Mouse (Mus musculus): Measurements from ENCODE around the gene Txndc15. TPM values are rescaled to one million over a fixed set of nuclear protein-coding genes. Genes with fewer than 3 reads are reported as not detected.

The Txndc15 gene
- polyA plus RNA-seq, 1 experiment from 2014 or later: 99.6 TPM

DNA sequence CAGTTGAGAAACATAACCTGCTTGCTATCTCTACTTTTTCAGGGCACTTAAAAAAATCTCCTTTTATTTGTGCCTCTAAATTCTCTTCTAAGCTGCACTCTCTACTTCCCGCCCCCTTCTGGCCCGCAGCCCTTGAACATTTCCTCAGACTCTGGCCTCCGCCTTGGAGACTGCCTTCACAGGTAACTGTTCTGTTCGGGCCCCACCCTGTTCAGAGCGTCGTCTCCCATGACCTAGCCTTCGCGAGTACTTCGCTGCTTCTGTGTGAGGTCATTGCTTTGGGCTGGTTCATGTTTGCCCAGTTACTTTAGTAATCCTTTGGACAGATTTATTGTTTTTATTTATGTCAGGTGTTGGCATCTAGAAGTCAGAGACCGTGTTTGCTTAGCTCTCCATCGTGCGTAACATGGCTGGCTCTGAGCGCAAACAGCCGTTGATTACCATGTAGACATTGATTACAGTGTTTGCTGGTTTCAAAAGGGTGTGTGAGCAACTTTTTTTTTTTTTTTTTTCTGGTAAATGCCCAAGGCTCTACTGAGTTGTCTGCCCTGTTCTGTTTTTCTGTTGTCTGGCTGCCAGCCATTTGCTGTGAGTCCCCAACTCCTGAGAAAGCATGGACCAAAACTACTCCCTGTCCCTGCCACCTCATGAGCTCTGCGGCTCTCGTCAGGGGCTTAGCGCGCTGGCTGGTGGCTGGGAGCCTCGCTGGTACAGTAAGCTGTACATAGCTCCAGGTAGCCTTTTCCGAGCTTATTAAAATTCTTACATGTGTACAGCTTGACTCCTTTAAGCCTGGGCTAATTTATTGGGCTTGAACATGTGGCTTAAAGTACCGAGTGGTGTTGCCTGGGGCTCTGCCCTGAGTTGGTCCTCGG, 19.4 kb downstream of the Txndc15 start:
- Histone ChIP-seq H3K9ac (replicated peaks) (no peak overlapping the region), H3K36me3 (no peaks in the 10 kb centered on the region), H3K4me2 (replicated peaks) (no peak overlapping the region), H3K27ac (replicated peaks) (no peak overlapping the region), H3K9me3 (no peaks in the 10 kb centered on the region), H3K27me3 (no peaks in the 10 kb centered on the region), H3K4me1 (no peaks in the 10 kb centered on the region), H3K4me3 (no peak overlapping the region)
- 90% methylated on average over 22 of the region's 22 CpGs for WGBS
- no peak for ATAC-seq (ENCODE audit: low FRiP score, low read depth)

DNA sequence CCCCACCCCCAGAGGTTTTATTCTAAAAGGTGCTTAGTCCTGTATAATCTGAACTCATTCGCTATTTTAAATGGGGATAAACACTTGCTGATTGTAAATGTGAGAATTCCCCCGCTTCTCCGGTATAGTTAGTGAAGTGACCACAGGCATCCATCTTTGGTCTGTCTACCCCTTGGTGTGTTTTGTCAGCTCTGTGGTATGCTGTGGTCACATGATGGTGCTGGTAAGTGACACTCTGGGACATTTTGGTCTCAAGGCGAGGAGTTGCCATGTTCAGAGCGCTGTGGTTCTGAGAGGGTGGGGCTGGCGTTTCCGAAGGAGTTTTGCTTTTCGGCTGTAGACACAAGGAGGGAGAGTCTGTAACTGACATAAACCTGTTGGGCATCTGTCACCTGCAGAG, 23.4 kb downstream of the Txndc15 start:
- 93% methylated on average over 8 of the region's 8 CpGs for WGBS
- no peaks in the 10 kb centered on the region for H3K4me1 ChIP-seq
- H3K9me3 ChIP-seq: no peaks in the 10 kb centered on the region

DNA sequence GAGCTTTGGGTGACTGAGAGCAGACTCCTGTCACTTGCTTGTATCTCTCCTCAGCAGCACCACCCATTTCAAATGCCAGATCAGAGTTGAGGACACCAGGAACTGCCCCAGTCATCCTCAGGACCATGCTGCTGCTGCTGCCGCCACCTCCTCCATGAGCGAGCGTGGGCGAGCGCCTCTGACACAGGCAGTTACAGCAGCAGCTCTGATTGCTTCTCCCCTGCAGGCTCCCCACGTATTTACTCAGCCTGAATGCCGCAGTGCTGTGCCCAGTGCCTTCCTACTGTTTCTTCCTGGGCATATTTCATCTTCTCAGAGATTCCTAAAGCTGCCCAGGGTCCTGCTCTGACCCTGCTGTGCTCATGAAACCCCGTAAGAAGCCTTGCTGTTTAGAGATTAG, 27.9 kb downstream of the Txndc15 start:
- no peaks in the 10 kb centered on the region for H3K36me3 ChIP-seq
- no peaks in the 10 kb centered on the region for H3K9me3 ChIP-seq
- H3K4me2 ChIP-seq (replicated peaks): no peak overlapping the region
- no peak overlapping the region for H3K9ac ChIP-seq (replicated peaks)
- H3K27me3 ChIP-seq: no peaks in the 10 kb centered on the region
- 71% methylated on average over 8 of the region's 8 CpGs for WGBS
- H3K4me1 ChIP-seq: no peaks in the 10 kb centered on the region
- H3K27ac ChIP-seq (replicated peaks): no peak overlapping the region
- H3K4me3 ChIP-seq: no peak overlapping the region
- no peak for ATAC-seq (ENCODE audit: low FRiP score, low read depth)

More for the DNA sequence above, 23.4 kb downstream of the Txndc15 start:
- ATAC-seq (ENCODE audit: low FRiP score, low read depth): no peak
- H3K27ac ChIP-seq (replicated peaks): no peak overlapping the region
- no peak overlapping the region for H3K9ac ChIP-seq (replicated peaks)
- no peaks in the 10 kb centered on the region for H3K36me3 ChIP-seq
- no peak overlapping the region for H3K4me2 ChIP-seq (replicated peaks)
- H3K4me3 ChIP-seq: no peak overlapping the region
- no peaks in the 10 kb centered on the region for H3K27me3 ChIP-seq

DNA sequence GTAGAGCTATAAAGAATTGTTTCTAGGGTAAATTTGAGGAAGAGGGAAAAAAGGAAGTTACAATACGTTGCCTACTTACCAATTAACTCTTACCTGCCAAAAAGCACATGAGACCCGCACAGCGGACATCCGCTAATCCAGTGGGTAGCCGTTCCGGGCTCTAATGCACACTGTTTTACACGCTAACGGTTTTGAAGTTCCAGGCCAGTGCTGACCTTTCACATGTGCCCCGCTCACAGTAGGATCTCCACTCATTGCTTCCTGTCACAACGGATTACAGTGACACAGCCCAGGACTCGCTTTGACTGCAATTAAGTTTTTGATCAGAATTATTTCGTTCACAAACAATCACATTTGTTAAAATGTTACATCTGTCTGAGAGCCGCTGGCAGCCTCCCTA, 39.9 kb downstream of the Txndc15 start:
- no peak for ATAC-seq (ENCODE audit: low FRiP score, low read depth)
- Histone ChIP-seq H3K9ac (replicated peaks) (no peak overlapping the region), H3K9me3 (no peaks in the 10 kb centered on the region), H3K27me3 (no peaks in the 10 kb centered on the region), H3K4me3 (no peak overlapping the region), H3K27ac (replicated peaks) (no peak overlapping the region), H3K4me1 (peaks cover 16% of the 10 kb centered on the region), H3K36me3 (no peaks in the 10 kb centered on the region), H3K4me2 (replicated peaks) (no peak overlapping the region)
- 78% methylated on average over 13 of the region's 13 CpGs for WGBS

DNA sequence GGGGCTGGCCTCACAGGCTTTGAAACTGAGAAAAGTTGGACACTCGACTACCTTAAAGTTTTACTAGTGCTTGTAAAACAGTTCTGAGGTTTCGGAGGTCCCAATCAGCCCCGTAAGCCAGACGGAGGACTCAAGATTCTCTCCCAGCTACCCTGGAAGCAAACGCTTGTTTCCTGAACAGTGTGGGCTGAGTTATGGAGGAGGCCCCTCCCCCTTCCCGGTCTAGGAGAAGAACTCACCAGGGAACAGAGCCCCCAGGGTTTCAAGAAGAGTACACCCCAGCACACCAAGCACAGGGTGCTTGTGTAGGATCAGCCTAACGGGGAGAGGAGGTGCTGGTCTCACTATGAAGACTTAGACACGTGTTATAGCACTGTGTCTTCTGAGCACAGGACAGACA, 42.3 kb downstream of the Txndc15 start:
- ATAC-seq (ENCODE audit: low FRiP score, low read depth): no peak
- Histone ChIP-seq H3K27me3 (no peaks in the 10 kb centered on the region), H3K4me1 (peaks cover 11% of the 10 kb centered on the region), H3K4me2 (replicated peaks) (no peak overlapping the region), H3K4me3 (no peak overlapping the region), H3K9me3 (no peaks in the 10 kb centered on the region), H3K9ac (replicated peaks) (0 out of 2 replicates have a peak overlapping the region, but pooled peaks have one; percentile 16), H3K27ac (replicated peaks) (no peak overlapping the region), H3K36me3 (no peaks in the 10 kb centered on the region)
- WGBS: 46% methylated on average over 8 of the region's 8 CpGs

DNA sequence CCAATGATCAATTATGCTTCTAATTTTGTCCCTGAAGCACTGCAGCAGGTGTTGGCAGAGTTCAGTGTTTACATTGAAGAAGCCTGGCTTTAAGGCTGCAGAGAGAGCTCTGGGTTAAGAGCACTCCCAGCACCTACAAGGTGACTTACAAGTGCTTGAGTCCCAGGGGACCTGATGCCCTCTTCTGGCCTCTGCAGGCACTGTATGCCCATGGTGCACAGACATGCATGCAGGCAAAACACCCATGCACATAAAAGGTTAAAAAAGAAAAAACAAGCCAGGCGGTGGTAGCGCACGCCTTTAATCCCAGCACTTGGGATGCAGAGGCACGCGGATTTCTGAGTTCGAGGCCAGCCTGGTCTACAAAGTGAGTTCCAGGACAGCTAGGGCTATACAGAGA, 43.2 kb downstream of the Txndc15 start:
- no peak overlapping the region for H3K4me3 ChIP-seq
- 88% methylated on average over 6 of the region's 6 CpGs for WGBS

DNA sequence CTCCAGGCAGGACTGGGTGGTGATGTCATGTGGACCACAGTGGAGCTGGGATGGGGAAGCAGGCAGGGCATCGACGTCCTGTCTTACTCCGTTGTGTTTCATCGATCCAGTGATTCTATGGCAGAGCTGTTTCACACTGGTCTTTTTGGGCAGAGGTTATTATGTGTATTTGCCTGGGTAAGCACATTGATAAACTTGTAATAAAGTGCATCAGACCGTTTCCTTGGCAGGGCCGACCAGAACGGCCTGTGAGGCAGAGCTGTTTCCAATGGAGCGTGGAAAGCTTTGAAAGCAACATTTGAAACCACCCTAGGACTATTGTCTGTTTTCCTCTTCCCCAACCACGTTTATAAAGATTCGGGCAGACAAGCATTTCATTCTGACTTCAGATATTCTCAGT, 46.1 kb downstream of the Txndc15 start:
- WGBS: 49% methylated on average over 10 of the region's 10 CpGs
- Histone ChIP-seq H3K9me3 (no peaks in the 10 kb centered on the region), H3K4me2 (replicated peaks) (no peak overlapping the region), H3K36me3 (no peaks in the 10 kb centered on the region), H3K4me3 (no peak overlapping the region), H3K27me3 (no peaks in the 10 kb centered on the region), H3K9ac (replicated peaks) (no peak overlapping the region), H3K4me1 (peaks cover 11% of the 10 kb centered on the region), H3K27ac (replicated peaks) (no peak overlapping the region)
- no peak for ATAC-seq (ENCODE audit: low FRiP score, low read depth)

More for the DNA sequence above, 43.2 kb downstream of the Txndc15 start:
- no peak overlapping the region for H3K9ac ChIP-seq (replicated peaks)
- no peak overlapping the region for H3K27ac ChIP-seq (replicated peaks)
- no peaks in the 10 kb centered on the region for H3K27me3 ChIP-seq
- no peaks in the 10 kb centered on the region for H3K9me3 ChIP-seq
- H3K4me2 ChIP-seq (replicated peaks): no peak overlapping the region
- H3K4me1 ChIP-seq: peaks cover 11% of the 10 kb centered on the region
- H3K36me3 ChIP-seq: no peaks in the 10 kb centered on the region
- no peak for ATAC-seq (ENCODE audit: low FRiP score, low read depth)

DNA sequence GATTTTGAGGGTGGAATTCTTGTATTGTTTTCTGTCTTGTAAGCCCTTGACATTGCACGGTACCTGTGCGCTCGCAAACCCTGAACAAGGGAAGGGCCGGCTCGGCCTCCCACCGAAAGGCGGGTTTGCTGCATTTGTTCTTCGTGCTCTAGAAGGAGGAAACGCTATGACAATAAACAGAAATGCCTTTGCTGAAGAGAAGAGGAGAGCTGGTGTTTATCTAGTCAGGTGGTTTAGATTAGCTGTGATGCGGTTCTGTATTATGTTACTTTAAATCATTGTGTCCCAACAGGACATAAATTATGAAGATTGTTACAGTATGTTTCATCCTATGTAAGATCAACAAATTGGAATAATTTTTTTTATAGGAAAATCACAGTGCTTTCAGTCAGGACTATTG, 47.0 kb downstream of the Txndc15 start:
- H3K9me3 ChIP-seq: no peaks in the 10 kb centered on the region
- no peaks in the 10 kb centered on the region for H3K36me3 ChIP-seq
- H3K27me3 ChIP-seq: no peaks in the 10 kb centered on the region
- no peak overlapping the region for H3K9ac ChIP-seq (replicated peaks)
- H3K4me1 ChIP-seq: peaks cover 10% of the 10 kb centered on the region
- H3K4me3 ChIP-seq: no peak overlapping the region
- H3K4me2 ChIP-seq (replicated peaks): no peak overlapping the region
- ATAC-seq (ENCODE audit: low FRiP score, low read depth): no peak
- 80% methylated on average over 10 of the region's 10 CpGs for WGBS
- no peak overlapping the region for H3K27ac ChIP-seq (replicated peaks)

DNA sequence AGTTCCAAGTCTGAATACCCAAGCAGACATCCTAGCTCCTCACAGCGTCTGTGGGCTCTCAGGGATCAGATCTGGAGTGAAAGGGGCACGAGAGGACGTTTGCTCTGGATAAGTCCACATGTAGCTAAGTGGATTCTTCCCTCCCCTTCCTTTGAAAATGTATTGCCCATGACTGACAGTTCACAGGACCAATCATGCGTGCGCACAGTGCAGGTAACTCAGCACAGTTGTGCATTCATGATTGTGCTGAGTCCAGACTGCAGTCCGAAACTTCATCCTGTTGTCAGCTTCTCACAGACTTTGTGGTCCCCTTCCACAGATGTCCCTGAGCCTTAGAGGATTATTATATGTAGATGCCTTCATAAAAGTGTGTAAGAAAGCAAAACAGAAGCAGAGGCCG, 59.9 kb downstream of the Txndc15 start:
- Histone ChIP-seq H3K4me2 (replicated peaks) (no peak overlapping the region), H3K9ac (replicated peaks) (no peak overlapping the region), H3K27me3 (no peaks in the 10 kb centered on the region), H3K9me3 (no peaks in the 10 kb centered on the region), H3K4me1 (no peaks in the 10 kb centered on the region), H3K36me3 (no peaks in the 10 kb centered on the region), H3K27ac (replicated peaks) (no peak overlapping the region), H3K4me3 (no peak overlapping the region)
- WGBS: 84% methylated on average over 7 of the region's 7 CpGs
- no peak for ATAC-seq (ENCODE audit: low FRiP score, low read depth)

DNA sequence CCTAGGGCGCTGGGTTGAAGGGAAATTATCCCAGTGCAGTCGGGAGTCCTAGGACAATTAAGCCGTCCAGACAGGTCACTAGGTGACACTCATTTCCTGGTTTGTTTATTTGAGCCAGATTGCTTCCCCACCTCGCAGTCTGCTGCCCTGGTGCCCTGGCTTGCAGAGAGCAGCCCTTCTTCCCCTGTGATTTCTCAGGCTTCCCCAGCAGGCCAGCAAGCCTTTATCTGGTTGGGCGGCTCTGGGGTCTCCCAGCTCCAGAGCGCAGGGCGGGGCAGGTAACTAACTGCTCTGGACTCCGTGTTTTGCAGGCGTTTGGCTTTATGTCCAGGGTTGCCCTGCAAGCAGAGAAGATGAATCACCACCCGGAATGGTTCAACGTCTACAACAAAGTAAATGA, 60.6 kb downstream of the Txndc15 start:
- 74% methylated on average over 11 of the region's 11 CpGs for WGBS
- no peak for ATAC-seq (ENCODE audit: low FRiP score, low read depth)

More for the DNA sequence above, 60.6 kb downstream of the Txndc15 start:
- no peaks in the 10 kb centered on the region for H3K9me3 ChIP-seq
- no peak overlapping the region for H3K4me3 ChIP-seq
- H3K27ac ChIP-seq (replicated peaks): no peak overlapping the region
- no peaks in the 10 kb centered on the region for H3K4me1 ChIP-seq
- H3K4me2 ChIP-seq (replicated peaks): no peak overlapping the region
- H3K9ac ChIP-seq (replicated peaks): no peak overlapping the region
- H3K36me3 ChIP-seq: no peaks in the 10 kb centered on the region
- no peaks in the 10 kb centered on the region for H3K27me3 ChIP-seq
